Mouse (Mus musculus): ENCODE data around the gene Ap5b1. TPM values are rescaled to one million over a fixed set of nuclear protein-coding genes. Genes with fewer than 3 reads are reported as not detected.

The Ap5b1 gene
- total RNA-seq, 2 experiments from 2014 or later: 1.4 to 1.5 TPM

DNA sequence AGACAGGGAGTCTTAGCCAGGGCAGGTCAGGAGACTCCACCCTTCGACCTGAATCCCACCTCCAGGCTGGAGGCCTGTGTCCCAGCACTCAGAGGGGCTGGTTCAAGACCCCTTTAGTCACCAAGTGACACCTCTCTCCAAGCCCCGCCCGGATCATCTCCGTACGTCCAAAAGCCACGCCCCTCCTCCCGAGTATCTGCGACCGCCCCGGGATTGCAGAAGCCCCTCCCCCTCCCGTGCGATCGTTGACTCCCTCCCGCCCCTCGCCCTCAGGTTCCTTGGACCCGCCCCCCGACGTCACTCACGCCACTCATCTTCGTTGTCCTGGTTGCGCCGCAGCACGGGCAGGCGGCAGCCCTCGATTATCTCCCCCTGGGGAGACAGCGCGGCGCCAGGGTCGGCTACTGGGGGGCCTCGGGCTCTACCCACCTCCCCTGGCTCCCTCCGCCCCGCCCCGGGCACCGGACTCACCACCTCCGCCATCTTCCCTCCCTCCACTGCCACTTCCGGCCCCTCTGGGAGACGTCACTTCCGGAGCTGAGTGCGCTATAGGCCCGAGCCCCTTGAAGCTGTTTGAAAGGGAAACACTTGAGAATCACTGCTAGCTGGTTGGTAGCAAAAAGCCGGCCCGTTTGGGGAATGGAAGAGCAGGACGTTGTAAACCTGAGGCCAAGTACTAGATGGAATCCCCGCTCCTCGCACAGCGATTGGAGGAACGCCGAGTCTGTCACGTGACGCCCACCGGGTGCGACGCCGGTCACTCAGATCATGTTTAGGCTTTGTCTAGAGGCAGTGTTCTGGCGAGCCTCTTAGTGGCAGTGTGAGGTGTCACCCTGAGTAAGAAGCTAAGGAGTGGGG is 42.0 kb downstream of the Ap5b1 start, which contains the start of gene Kat5:
Gene Kat5, minus strand, starts transcription at position 691 of the 858 bp plus-strand sequence.
- peak; percentile 90 for DNase-seq

DNA sequence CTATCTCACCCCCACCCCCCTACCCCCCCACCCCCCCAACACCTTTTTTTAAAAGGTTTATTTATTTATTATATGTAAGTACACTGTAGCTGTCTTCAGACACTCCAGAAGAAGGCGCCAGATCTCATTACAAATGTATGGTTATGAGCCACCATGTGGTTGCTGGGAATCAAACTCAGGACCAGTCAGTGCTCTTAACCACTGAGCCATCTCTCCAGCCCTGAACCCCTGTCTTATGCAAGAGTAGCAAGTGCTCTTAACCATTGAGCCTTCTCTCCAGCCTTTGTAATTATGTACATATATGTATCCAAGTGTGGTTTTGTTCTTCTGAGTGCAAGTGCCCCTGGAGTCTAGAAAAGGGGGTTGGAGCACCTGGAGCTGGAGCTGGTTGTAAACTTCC is 44.1 kb downstream of the Ap5b1 start:
- no peak for DNase-seq

DNA sequence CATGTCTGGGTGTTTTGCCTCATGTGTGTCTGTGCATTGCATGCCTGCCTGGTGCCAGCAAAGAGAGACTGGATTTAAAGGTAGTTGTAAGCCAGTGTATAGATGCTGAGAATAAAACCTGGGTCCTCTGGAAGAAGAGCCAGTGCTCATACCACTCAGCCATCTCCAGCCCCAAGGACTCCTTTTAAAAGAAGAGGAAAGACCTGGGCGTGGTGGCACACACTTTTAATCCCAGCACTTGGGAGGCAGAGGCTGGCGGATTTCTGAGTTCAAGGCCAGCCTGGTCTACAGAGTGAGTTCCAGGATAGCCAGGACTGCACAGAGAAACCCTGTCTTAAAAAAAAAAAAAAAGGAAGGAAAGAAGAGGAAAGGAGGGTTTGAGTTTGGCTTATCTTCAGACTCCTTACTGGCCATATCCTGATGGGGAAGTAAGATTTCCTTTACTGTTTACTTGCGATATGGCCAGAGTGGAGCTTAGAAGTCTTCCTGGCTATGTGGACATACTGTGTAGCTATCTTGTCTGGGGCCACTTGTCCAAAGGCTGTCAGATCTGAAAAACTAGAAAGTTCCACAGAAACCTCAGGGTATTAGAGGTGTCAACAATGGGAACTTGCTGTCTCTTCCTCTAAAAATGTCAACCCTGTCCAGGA is 45.1 kb downstream of the Ap5b1 start:
- no peak for DNase-seq

DNA sequence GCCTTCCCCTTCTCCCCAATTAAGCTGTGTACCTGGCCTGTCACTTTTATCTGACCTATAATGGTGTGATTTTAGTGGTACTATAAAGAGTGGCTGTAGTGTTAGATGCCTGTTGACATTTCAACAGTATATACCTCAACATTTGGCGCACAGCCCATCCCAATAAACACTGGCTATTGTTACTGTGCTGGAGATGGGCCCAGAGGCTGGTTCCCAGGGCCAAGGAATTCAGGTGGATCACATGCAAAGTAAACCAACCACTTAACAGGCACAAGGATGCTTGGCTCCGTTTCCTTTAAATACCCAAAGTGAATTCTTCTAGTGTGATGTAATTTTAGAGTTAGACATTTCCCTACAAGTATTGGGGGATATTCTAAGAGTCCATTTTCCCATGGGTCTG is 47.1 kb downstream of the Ap5b1 start:
- DNase-seq: no peak

DNA sequence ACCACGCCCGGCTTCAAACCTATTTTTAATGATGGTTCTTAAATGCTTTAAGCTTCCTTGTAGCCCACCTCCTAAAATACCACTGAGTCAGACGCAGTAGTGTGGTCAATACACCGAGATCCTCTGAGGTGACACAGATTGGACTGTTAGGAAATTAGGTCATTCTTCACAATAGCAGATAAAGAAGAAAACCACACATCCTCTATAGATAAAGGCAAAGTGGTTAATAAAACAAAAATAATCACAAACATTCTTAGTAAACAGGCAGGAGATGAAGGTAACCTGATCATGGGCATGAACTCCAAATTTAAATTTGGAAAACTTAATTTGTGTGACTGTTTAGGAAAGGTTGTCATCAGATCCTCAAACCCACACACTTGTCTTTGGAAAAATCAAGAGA is 52.2 kb downstream of the Ap5b1 start:
- DNase-seq: no peak

Other genes starting within 250 kb of the Ap5b1 start
- gene Catsper1, start 232.3 kb upstream of the Ap5b1 start, total RNA-seq (2021): not detected
- gene Cst6, start 218.5 kb upstream of the Ap5b1 start, total RNA-seq (2021): 10 to 100 TPM; 19.7 to 41.3 TPM
- 10 to 100 TPM; 12.7 to 13.4 TPM for gene Eif1ad, start 201.3 kb upstream of the Ap5b1 start, total RNA-seq (2021)
- gene Banf1, start 200.9 kb upstream of the Ap5b1 start, total RNA-seq (2021): 100 to 1,000 TPM; 114 to 122 TPM
- 10 to 100 TPM; 29.0 to 36.5 TPM for gene Sart1, start 179.3 kb upstream of the Ap5b1 start, total RNA-seq (2021)
- gene Tsga10ip, start 165.5 kb upstream of the Ap5b1 start, total RNA-seq (2021): 1 to 10 TPM in 1 of 2 experiments, not detected in 1; 1.2 TPM
- 100 to 1,000 TPM; 473 to 502 TPM for gene Drap1, start 143.0 kb upstream of the Ap5b1 start, total RNA-seq (2021)
- gene AI837181, start 142.9 kb upstream of the Ap5b1 start, total RNA-seq (2021): 10 to 100 TPM; 32.1 to 33.5 TPM
- gene Fosl1, start 120.5 kb upstream of the Ap5b1 start, total RNA-seq (2021): not detected
- gene Ccdc85b, start 110.1 kb upstream of the Ap5b1 start, total RNA-seq (2021): 1 to 10 TPM; 4.5 to 6.6 TPM
- gene Fibp, start 107.4 kb upstream of the Ap5b1 start, total RNA-seq (2021): 10 to 100 TPM; 36.9 to 38.4 TPM
- not detected for gene Ctsw, start 99.5 kb upstream of the Ap5b1 start, total RNA-seq (2021)
- gene Efemp2, start 94.1 kb upstream of the Ap5b1 start, total RNA-seq (2021): 10 to 100 TPM in 1 of 2 experiments, 1 to 10 TPM in 1; 7.8 to 12.2 TPM
- 10 to 100 TPM; 20.3 to 21.6 TPM for gene Mus81, start 79.6 kb upstream of the Ap5b1 start, total RNA-seq (2021)
- 100 to 1,000 TPM in 1 of 2 experiments, 10 to 100 TPM in 1; 83.6 to 106 TPM for gene Cfl1, start 77.6 kb upstream of the Ap5b1 start, total RNA-seq (2021)
- gene 1700020D05Rik, start 64.2 kb upstream of the Ap5b1 start, total RNA-seq (2021): under 1 TPM; 0.64 to 0.88 TPM
- 1 to 10 TPM; 6.9 to 7.5 TPM for gene Snx32, start 57.5 kb upstream of the Ap5b1 start, total RNA-seq (2021)
- not detected for gene Ovol1, start 7.4 kb upstream of the Ap5b1 start, total RNA-seq (2021)
- 10 to 100 TPM; 45.2 to 47.1 TPM for gene Rnaseh2c, start 33.8 kb downstream of the Ap5b1 start, total RNA-seq (2021)
- gene Kat5, start 42.2 kb downstream of the Ap5b1 start, total RNA-seq (2021): 10 to 100 TPM; 15.6 to 15.7 TPM
- gene Rela, start 69.5 kb downstream of the Ap5b1 start, total RNA-seq (2021): 10 to 100 TPM; 12.5 to 13.7 TPM
- 10 to 100 TPM in 1 of 2 experiments, 1 to 10 TPM in 1; 10.0 to 11.5 TPM for gene Sipa1, start 95.7 kb downstream of the Ap5b1 start, total RNA-seq (2021)
- 10 to 100 TPM in 1 of 2 experiments, 1 to 10 TPM in 1; 8.3 to 10.9 TPM for gene Map3k11, start 120.7 kb downstream of the Ap5b1 start, total RNA-seq (2021)
- gene Pcnx3, start 120.9 kb downstream of the Ap5b1 start, total RNA-seq (2021): 10 to 100 TPM; 13.5 to 13.8 TPM
- not detected for gene Kcnk7, start 136.3 kb downstream of the Ap5b1 start, total RNA-seq (2021)
- 100 to 1,000 TPM; 241 to 266 TPM for gene Ehbp1l1, start 158.3 kb downstream of the Ap5b1 start, total RNA-seq (2021)
- gene Fam89b, start 161.6 kb downstream of the Ap5b1 start, total RNA-seq (2021): 10 to 100 TPM; 24.7 to 24.9 TPM
- 10 to 100 TPM; 45.7 to 49.6 TPM for gene Ltbp3, start 172.9 kb downstream of the Ap5b1 start, total RNA-seq (2021)
- 10 to 100 TPM; 62.2 to 62.8 TPM for gene Scyl1, start 203.4 kb downstream of the Ap5b1 start, total RNA-seq (2021)